Mouse (Mus musculus) adrenal gland, adult 2 months (tissue): Measurements from ENCODE around the gene Tmem116. TPM values are rescaled to one million over a fixed set of nuclear protein-coding genes. Genes with fewer than 3 reads are reported as not detected.
"Not testable (repeated sequence)": the region's sequence is repeated elsewhere in the genome, so short reads cannot be mapped to it uniquely, and the experiment has no call there.

Experiments
- DNase-seq: peaks from one replicate; pipeline ENCODE4 v3.0.0; 2021
- polyA plus RNA-seq: library from polyadenylated mRNA; depleted of rRNA; stranded (reverse); fragments of >200 nt; gene quantifications from 2 replicates; pipeline ENCODE4 v1.2.3, GENCODE M21; 2012
- total RNA-seq, 2 experiments: library from RNA; stranded (reverse); gene quantifications; 2 replicates each; pipeline ENCODE4 v1.2.3; 2021

Tmem116 gene
- total and polyA plus RNA-seq, 3 experiments, result 2.6 to 4.8 (median 3.3) TPM

GRCm38 (mm10) chr5:121462967-121463366 lies 11.3 kb downstream of the Tmem116 start:
- DNase-seq, result no peak

GRCm38 (mm10) chr5:121463601-121464250 lies 12.0 kb downstream of the Tmem116 start:
- DNase-seq, result no peak

GRCm38 (mm10) chr5:121469566-121469965 lies 17.9 kb downstream of the Tmem116 start:
- DNase-seq, result no peak

- DNase-seq, result no peak
Observed at GRCm38 (mm10) chr5:121472411-121472810, 20.7 kb downstream of the Tmem116 start.

- no peak for DNase-seq
Observed at GRCm38 (mm10) chr5:121474610-121475009, 22.9 kb downstream of the Tmem116 start.

GRCm38 (mm10) chr5:121476040-121476439 lies 24.3 kb downstream of the Tmem116 start:
- no peak for DNase-seq

- DNase-seq, result peak; percentile 22
Observed at GRCm38 (mm10) chr5:121477680-121478079, 26.0 kb downstream of the Tmem116 start.

GRCm38 (mm10) chr5:121484801-121485200 lies 33.1 kb downstream of the Tmem116 start:
- no peak for DNase-seq

- no peak for DNase-seq
Observed at GRCm38 (mm10) chr5:121493305-121493704, 41.6 kb downstream of the Tmem116 start.

- no peak for DNase-seq
Observed at GRCm38 (mm10) chr5:121500719-121501118, 49.0 kb downstream of the Tmem116 start.

GRCm38 (mm10) chr5:121501424-121501996 lies 49.8 kb downstream of the Tmem116 start:
- DNase-seq, result not testable (repeated sequence)

- DNase-seq, result no peak
Observed at GRCm38 (mm10) chr5:121503231-121503630, 51.5 kb downstream of the Tmem116 start, which contains the start of gene Adam1b. TSS of gene Adam1b (minus strand) at chr5:121503435.

GRCm38 (mm10) chr5:121506846-121507245 lies 55.2 kb downstream of the Tmem116 start:
- no peak for DNase-seq

- DNase-seq, result no peak
Observed at GRCm38 (mm10) chr5:121510009-121510408, 58.3 kb downstream of the Tmem116 start.

GRCm38 (mm10) chr5:121518983-121519382 lies 67.3 kb downstream of the Tmem116 start:
- DNase-seq, result no peak

GRCm38 (mm10) chr5:121519758-121520157 lies 68.1 kb downstream of the Tmem116 start:
- DNase-seq, result not testable (repeated sequence)

GRCm38 (mm10) chr5:121525774-121526450 lies 74.2 kb downstream of the Tmem116 start:
- DNase-seq, result peak; percentile 52

- DNase-seq, result peak; percentile 66
Observed at GRCm38 (mm10) chr5:121526526-121526925, 74.8 kb downstream of the Tmem116 start.

- peak; percentile 67 for DNase-seq
Observed at GRCm38 (mm10) chr5:121526961-121527360, 75.3 kb downstream of the Tmem116 start.

GRCm38 (mm10) chr5:121534521-121534920 lies 82.8 kb downstream of the Tmem116 start:
- no peak for DNase-seq

GRCm38 (mm10) chr5:121535116-121535515 lies 83.4 kb downstream of the Tmem116 start:
- DNase-seq, result no peak

GRCm38 (mm10) chr5:121536921-121537555 lies 85.3 kb downstream of the Tmem116 start:
- no peak for DNase-seq

GRCm38 (mm10) chr5:121537588-121537987 lies 85.9 kb downstream of the Tmem116 start:
- DNase-seq, result no peak
